Mouse (Mus musculus): Measurements from ENCODE around the gene Rps6ka2. TPM values are rescaled to one million over a fixed set of nuclear protein-coding genes. Genes with fewer than 3 reads are reported as not detected.

Gene Rps6ka2
- polyA plus RNA-seq, 1 experiment from 2014 or later, result 25.5 TPM

DNA sequence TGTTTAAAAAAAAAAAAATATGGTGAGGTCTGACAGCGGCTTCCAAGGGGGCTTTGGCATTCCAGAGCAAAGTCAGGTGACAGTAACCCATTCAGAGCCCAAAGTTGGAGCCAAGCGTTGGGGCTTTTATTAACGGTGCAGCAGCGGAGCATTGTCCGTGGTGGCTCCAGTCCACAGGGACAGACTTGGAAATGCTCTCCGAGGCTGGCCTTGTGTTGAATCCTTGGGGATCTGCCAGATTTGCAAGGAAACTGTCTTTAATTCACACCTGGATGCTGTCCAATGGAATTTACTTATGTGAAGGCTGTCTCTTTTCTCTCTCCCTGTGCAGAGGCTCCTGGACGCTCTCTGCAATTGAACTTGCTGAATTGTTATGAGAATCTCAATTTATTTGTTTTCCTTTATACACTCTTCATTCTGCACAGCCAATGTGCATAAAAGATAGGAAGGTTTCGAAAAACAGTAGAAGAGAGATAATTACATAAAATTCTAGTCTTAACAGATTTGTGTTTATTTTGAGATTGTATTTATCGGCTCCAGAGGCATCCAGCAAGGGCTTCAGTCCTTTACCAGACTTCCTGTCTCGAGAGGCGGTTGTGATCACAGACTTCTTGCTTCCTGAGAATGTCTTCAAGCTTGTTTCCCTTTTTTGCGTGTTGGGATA lies 95.9 kb downstream of the Rps6ka2 start:
- ATAC-seq (replicated peaks; ENCODE audit: low FRiP score) (no peak), DNase-seq (ENCODE audit: low spot score) (no peak)
- no peaks in the 10 kb centered on the region for H3K9me3 ChIP-seq (ENCODE audit: control insufficient read depth, low read length)
- H3K9ac ChIP-seq (ENCODE audit: low read length), result no peak overlapping the region
- no peak overlapping the region for H3K4me2 ChIP-seq (ENCODE audit: low read depth, low read length, severe bottlenecking)
- H3K27ac ChIP-seq (ENCODE audit: low read depth, low read length), result no peak overlapping the region
- no peak overlapping the region for H3K4me3 ChIP-seq (ENCODE audit: low read depth, low read length)
- 60% methylated on average over 12 of the region's 12 CpGs for WGBS
- H3K27me3 ChIP-seq (ENCODE audit: control insufficient read depth, insufficient read depth, low read length), result no peaks in the 10 kb centered on the region
- H3K4me1 ChIP-seq (replicated peaks; ENCODE audit: control insufficient read depth, insufficient read depth, low read length), result peaks cover 1% of the 10 kb centered on the region; the same call in 1 of the 2 replicates
- H3K36me3 ChIP-seq (ENCODE audit: control insufficient read depth, insufficient read depth, low read length), result no peaks in the 10 kb centered on the region

DNA sequence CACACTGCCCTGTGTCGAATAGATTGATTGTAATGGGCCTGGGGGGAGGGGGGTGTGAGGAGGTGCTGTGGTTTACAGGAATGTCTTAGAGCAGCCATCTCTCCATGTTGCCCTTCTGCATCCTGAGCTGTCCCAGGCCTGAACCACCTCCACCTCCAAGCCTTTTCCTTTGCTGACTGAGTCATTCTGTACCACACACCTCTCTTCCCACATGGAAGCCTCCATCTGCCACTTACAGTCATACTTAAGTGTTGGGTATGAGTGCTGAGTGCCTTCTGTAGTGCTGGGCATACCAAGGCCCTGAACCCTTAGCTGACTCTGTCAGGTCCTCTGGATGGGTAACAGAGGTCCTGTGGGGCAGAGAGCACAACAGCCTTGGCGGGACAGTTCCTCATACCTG lies 97.9 kb downstream of the Rps6ka2 start:
- DNase-seq (ENCODE audit: low spot score) (no peak), ATAC-seq (replicated peaks; ENCODE audit: low FRiP score) (no peak)
- no peak overlapping the region for H3K4me2 ChIP-seq (ENCODE audit: low read depth, low read length, severe bottlenecking)
- H3K4me3 ChIP-seq (ENCODE audit: low read depth, low read length), result no peak overlapping the region
- no peaks in the 10 kb centered on the region for H3K9me3 ChIP-seq (ENCODE audit: control insufficient read depth, low read length)
- no peak overlapping the region for H3K27ac ChIP-seq (ENCODE audit: low read depth, low read length)
- no peak overlapping the region for H3K9ac ChIP-seq (ENCODE audit: low read length)
- H3K27me3 ChIP-seq (ENCODE audit: control insufficient read depth, insufficient read depth, low read length), result no peaks in the 10 kb centered on the region
- H3K36me3 ChIP-seq (ENCODE audit: control insufficient read depth, insufficient read depth, low read length), result no peaks in the 10 kb centered on the region
- WGBS, result 85% methylated on average over 2 of the region's 2 CpGs
- 0 out of 2 replicates have a peak, but pooled peaks cover 1% of the 10 kb centered on the region for H3K4me1 ChIP-seq (replicated peaks; ENCODE audit: control insufficient read depth, insufficient read depth, low read length)

GRCm38 (mm10) chr17:7269151-7269806 lies 99.4 kb downstream of the Rps6ka2 start:
- no peak for DNase-seq (ENCODE audit: low spot score)
- H3K36me3 ChIP-seq (ENCODE audit: control insufficient read depth, insufficient read depth, low read length), result no peaks in the 10 kb centered on the region
- no peak for ATAC-seq (replicated peaks; ENCODE audit: low FRiP score)
- no peak overlapping the region for H3K4me2 ChIP-seq (ENCODE audit: low read depth, low read length, severe bottlenecking)
- 0 out of 2 replicates have a peak, but pooled peaks cover 1% of the 10 kb centered on the region for H3K4me1 ChIP-seq (replicated peaks; ENCODE audit: control insufficient read depth, insufficient read depth, low read length)
- H3K27ac ChIP-seq (ENCODE audit: low read depth, low read length), result no peak overlapping the region
- no peak overlapping the region for H3K9ac ChIP-seq (ENCODE audit: low read length)
- no peaks in the 10 kb centered on the region for H3K9me3 ChIP-seq (ENCODE audit: control insufficient read depth, low read length)
- 80% methylated on average over 12 of the region's 12 CpGs for WGBS
- H3K27me3 ChIP-seq (ENCODE audit: control insufficient read depth, insufficient read depth, low read length), result no peaks in the 10 kb centered on the region
- no peak overlapping the region for H3K4me3 ChIP-seq (ENCODE audit: low read depth, low read length)

DNA sequence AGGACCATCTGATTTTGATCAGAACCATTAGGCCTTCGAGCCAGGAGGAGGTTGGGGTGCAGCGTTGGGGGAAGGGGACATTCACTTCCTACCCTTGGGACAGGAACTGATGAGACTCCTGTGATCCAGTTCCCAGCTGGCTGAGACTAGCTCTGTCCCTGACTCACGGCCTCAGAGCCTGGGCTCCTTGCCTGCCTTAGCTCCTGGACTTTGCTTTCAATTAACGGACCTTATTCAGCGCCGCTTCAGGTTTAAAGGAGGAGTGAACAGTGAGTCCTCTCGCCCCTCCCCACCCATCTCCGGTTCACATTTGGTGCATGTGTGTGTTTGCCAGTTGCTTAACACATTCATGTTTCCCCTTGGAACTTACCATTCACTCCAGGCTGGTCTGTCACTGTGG lies 100.6 kb downstream of the Rps6ka2 start:
- H3K36me3 ChIP-seq (ENCODE audit: control insufficient read depth, insufficient read depth, low read length), result no peaks in the 10 kb centered on the region
- no peak overlapping the region for H3K4me2 ChIP-seq (ENCODE audit: low read depth, low read length, severe bottlenecking)
- 85% methylated on average over 8 of the region's 8 CpGs for WGBS
- no peak overlapping the region for H3K4me3 ChIP-seq (ENCODE audit: low read depth, low read length)
- 0 out of 2 replicates have a peak, but pooled peaks cover 1% of the 10 kb centered on the region for H3K4me1 ChIP-seq (replicated peaks; ENCODE audit: control insufficient read depth, insufficient read depth, low read length)
- no peak overlapping the region for H3K27ac ChIP-seq (ENCODE audit: low read depth, low read length)
- H3K27me3 ChIP-seq (ENCODE audit: control insufficient read depth, insufficient read depth, low read length), result no peaks in the 10 kb centered on the region
- no peaks in the 10 kb centered on the region for H3K9me3 ChIP-seq (ENCODE audit: control insufficient read depth, low read length)
- DNase-seq (ENCODE audit: low spot score) (no peak), ATAC-seq (replicated peaks; ENCODE audit: low FRiP score) (no peak)
- no peak overlapping the region for H3K9ac ChIP-seq (ENCODE audit: low read length)

DNA sequence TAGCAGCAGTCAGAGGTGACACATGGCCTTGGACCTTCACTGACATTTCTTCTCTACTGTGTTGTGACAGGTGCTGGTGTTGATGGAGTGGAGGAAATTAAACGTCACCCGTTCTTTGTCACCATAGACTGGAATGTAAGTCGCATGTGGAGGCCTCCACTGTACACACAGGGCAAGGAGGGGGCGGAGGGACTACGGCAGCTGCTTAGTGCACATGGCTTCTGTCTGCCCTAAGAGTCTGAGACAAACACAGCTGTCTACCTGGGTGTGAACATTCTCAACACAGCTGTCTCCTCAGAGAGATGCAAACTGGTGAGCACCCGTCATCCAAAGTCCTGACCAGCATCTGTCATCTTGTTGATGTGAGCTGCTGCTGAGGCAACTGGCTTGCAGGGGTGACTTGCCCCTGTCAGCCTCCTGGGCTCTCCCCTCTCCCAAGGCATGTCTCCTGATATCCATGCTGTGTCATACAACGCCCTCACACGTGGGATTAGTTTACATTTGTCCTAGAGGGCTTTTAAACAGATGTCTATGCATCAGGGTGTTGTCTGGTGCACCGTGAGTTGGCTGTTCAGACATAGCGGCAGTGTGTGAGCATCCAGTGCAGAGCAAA lies 101.7 kb downstream of the Rps6ka2 start:
- DNase-seq (ENCODE audit: low spot score), result no peak
- no peaks in the 10 kb centered on the region for H3K9me3 ChIP-seq (ENCODE audit: control insufficient read depth, low read length)
- H3K27ac ChIP-seq (ENCODE audit: low read depth, low read length), result no peak overlapping the region
- WGBS, result 72% methylated on average over 10 of the region's 10 CpGs
- no peak overlapping the region for H3K4me3 ChIP-seq (ENCODE audit: low read depth, low read length)
- no peaks in the 10 kb centered on the region for H3K36me3 ChIP-seq (ENCODE audit: control insufficient read depth, insufficient read depth, low read length)
- ATAC-seq (replicated peaks; ENCODE audit: low FRiP score), result no peak
- H3K4me1 ChIP-seq (replicated peaks; ENCODE audit: control insufficient read depth, insufficient read depth, low read length), result no peaks in the 10 kb centered on the region
- no peaks in the 10 kb centered on the region for H3K27me3 ChIP-seq (ENCODE audit: control insufficient read depth, insufficient read depth, low read length)
- H3K9ac ChIP-seq (ENCODE audit: low read length), result no peak overlapping the region
- no peak overlapping the region for H3K4me2 ChIP-seq (ENCODE audit: low read depth, low read length, severe bottlenecking)

- ATAC-seq (replicated peaks; ENCODE audit: low FRiP score), result no peak
- Histone ChIP-seq H3K27me3 (ENCODE audit: control insufficient read depth, insufficient read depth, low read length) (no peaks in the 10 kb centered on the region), H3K4me2 (ENCODE audit: low read depth, low read length, severe bottlenecking) (no peak overlapping the region), H3K9ac (ENCODE audit: low read length) (no peak overlapping the region), H3K27ac (ENCODE audit: low read depth, low read length) (no peak overlapping the region), H3K4me1 (replicated peaks; ENCODE audit: control insufficient read depth, insufficient read depth, low read length) (no peaks in the 10 kb centered on the region), H3K36me3 (ENCODE audit: control insufficient read depth, insufficient read depth, low read length) (no peaks in the 10 kb centered on the region), H3K4me3 (ENCODE audit: low read depth, low read length) (no peak overlapping the region), H3K9me3 (ENCODE audit: control insufficient read depth, low read length) (no peaks in the 10 kb centered on the region)
- no peak for DNase-seq (ENCODE audit: low spot score)
- 75% methylated on average over 9 of the region's 9 CpGs for WGBS
These were observed 103.1 kb downstream of the Rps6ka2 start for GRCm38 (mm10) chr17:7273054-7273453.

DNA sequence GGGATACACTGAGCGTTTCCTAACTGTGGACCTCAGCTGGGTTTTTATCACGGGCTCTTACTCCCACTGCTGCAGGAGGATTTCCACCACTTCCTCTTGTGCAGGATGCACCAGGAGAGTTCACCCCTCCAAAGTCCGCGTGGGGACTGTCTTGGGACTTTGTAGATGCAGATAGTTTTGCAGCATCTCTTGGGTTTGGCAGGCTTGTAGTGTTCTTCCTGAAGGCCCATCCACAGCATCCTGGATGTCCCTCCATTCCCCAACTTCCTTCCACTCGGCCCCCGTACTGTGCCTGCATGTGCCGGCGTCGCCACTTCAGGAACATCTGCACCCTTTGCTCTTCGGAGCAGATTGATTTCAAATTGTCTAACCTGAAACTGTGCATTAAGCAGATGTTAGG lies 103.9 kb downstream of the Rps6ka2 start:
- Histone ChIP-seq H3K4me2 (ENCODE audit: low read depth, low read length, severe bottlenecking) (no peak overlapping the region), H3K4me3 (ENCODE audit: low read depth, low read length) (no peak overlapping the region), H3K27me3 (ENCODE audit: control insufficient read depth, insufficient read depth, low read length) (no peaks in the 10 kb centered on the region), H3K27ac (ENCODE audit: low read depth, low read length) (no peak overlapping the region), H3K36me3 (ENCODE audit: control insufficient read depth, insufficient read depth, low read length) (no peaks in the 10 kb centered on the region; the same call in 1 of the 2 replicates), H3K9ac (ENCODE audit: low read length) (no peak overlapping the region), H3K4me1 (replicated peaks; ENCODE audit: control insufficient read depth, insufficient read depth, low read length) (no peaks in the 10 kb centered on the region), H3K9me3 (ENCODE audit: control insufficient read depth, low read length) (no peaks in the 10 kb centered on the region)
- DNase-seq (ENCODE audit: low spot score) (no peak), ATAC-seq (replicated peaks; ENCODE audit: low FRiP score) (no peak)
- WGBS, result 94% methylated on average over 10 of the region's 10 CpGs

- Histone ChIP-seq H3K27me3 (ENCODE audit: control insufficient read depth, insufficient read depth, low read length) (no peaks in the 10 kb centered on the region), H3K9ac (ENCODE audit: low read length) (no peak overlapping the region), H3K4me2 (ENCODE audit: low read depth, low read length, severe bottlenecking) (no peak overlapping the region), H3K27ac (ENCODE audit: low read depth, low read length) (no peak overlapping the region), H3K9me3 (ENCODE audit: control insufficient read depth, low read length) (no peaks in the 10 kb centered on the region), H3K4me1 (replicated peaks; ENCODE audit: control insufficient read depth, insufficient read depth, low read length) (no peaks in the 10 kb centered on the region), H3K4me3 (ENCODE audit: low read depth, low read length) (no peak overlapping the region), H3K36me3 (ENCODE audit: control insufficient read depth, insufficient read depth, low read length) (no peaks in the 10 kb centered on the region; the same call in 1 of the 2 replicates)
- ATAC-seq (replicated peaks; ENCODE audit: low FRiP score) (no peak), DNase-seq (ENCODE audit: low spot score) (no peak)
- WGBS, result 95% methylated on average over 15 of the region's 15 CpGs
These were observed 108.9 kb downstream of the Rps6ka2 start for GRCm38 (mm10) chr17:7278702-7279242.

All from forebrain, embryonic 11.5 days (tissue).